Mouse (Mus musculus) midbrain, embryonic 16.5 days (tissue): Measurements from ENCODE around the gene Sh3bgrl2. TPM values are rescaled to one million over a fixed set of nuclear protein-coding genes. Genes with fewer than 3 reads are reported as not detected.

Experiments used
- ATAC-seq: fragments of 200-750 bp; cut with Nextera tagmentation; 2 replicates; pipeline ENCODE4 v1.8.0; 2017; ENCODE audit warnings: moderate TSS enrichment
- H3K27ac ChIP-seq: fragments of 300-500 bp; sonication (generic); 2 replicates; pipeline ENCODE4 v1.5.1; 2014; ENCODE audit warnings: mild to moderate bottlenecking, low read length, mixed read lengths
- H3K27me3 ChIP-seq: fragments of 300-500 bp; sonication (generic); 2 replicates; pipeline ENCODE4 v1.6.1; 2014; ENCODE audit warnings: low read depth, low read length, mixed read lengths; ENCODE audit not compliant: control insufficient read depth, insufficient read depth
- H3K36me3 ChIP-seq: fragments of 300-500 bp; sonication (generic); 2 replicates; pipeline ENCODE4 v1.6.1; 2014; ENCODE audit warnings: mild to moderate bottlenecking, low read length, moderate library complexity, mixed read lengths; ENCODE audit not compliant: control insufficient read depth, insufficient read depth
- H3K4me1 ChIP-seq: fragments of 300-500 bp; sonication (generic); 2 replicates; pipeline ENCODE4 v1.6.1; 2014; ENCODE audit warnings: mild to moderate bottlenecking, low read length, mixed read lengths; ENCODE audit not compliant: control insufficient read depth, insufficient read depth
- H3K4me2 ChIP-seq: fragments of 300-500 bp; sonication (generic); 2 replicates; pipeline ENCODE4 v1.6.1; 2014; ENCODE audit warnings: mild to moderate bottlenecking, low read length, mixed read lengths
- H3K4me3 ChIP-seq: fragments of 300-500 bp; sonication (generic); 2 replicates; pipeline ENCODE4 v1.5.1; 2014; ENCODE audit warnings: low read depth, mild to moderate bottlenecking, low read length, moderate library complexity, mixed read lengths
- H3K9ac ChIP-seq: fragments of 300-500 bp; sonication (generic); 2 replicates; pipeline ENCODE4 v1.6.1; 2014; ENCODE audit warnings: low read depth, low read length, mixed read lengths
- H3K9me3 ChIP-seq: fragments of 300-500 bp; sonication (generic); replicated peaks from 2 replicates; pipeline ENCODE4 v1.6.1; 2014; ENCODE audit warnings: mild to moderate bottlenecking, low read length, mixed read lengths; ENCODE audit not compliant: control insufficient read depth, poor library complexity, severe bottlenecking
- WGBS: fragments of 180-500 bp; shearing (Covaris S2); extraction: QIAGEN DNeasy Blood & Tissue Kit; methylation state at CpG from one replicate; pipeline ENCODE4 v1.1.7; 2014; 5-methylcytosine and 5-hydroxymethylcytosine counted together
- polyA plus RNA-seq: library from polyadenylated mRNA; unstranded; fragments of >200 nt; fragmentation: Nextera tagmentation; extraction: Ambion mirVana; gene quantifications from 2 replicates; pipeline ENCODE4 v1.2.1, GENCODE M21; 2015

Sh3bgrl2 gene
- polyA plus RNA-seq, 1 experiment from 2014 or later: 10.3 TPM

DNA sequence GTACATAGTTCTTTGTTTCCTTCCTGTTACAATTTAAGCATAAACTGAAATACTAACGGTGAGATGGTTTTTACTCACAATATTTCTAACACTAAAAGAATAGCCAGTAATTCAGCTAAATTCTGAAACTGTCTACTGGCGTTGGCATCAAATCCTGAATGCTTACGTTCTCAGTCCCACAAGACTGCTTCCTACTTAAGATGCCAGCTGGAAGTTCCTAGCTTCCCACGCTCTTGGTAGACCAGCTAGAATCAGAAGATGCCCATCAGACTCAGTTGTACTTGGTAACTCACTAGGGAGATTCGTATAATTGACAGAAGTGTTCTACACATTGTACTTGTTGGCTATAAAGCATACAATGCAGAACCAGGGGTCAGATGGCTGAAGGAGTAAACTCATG lies 98.6 kb downstream of the Sh3bgrl2 start:
- no peak for ATAC-seq
- no peak overlapping the region for H3K9ac ChIP-seq
- H3K36me3 ChIP-seq: no peaks in the 10 kb centered on the region
- H3K27ac ChIP-seq: no peak overlapping the region
- no peaks in the 10 kb centered on the region for H3K9me3 ChIP-seq
- no peak overlapping the region for H3K4me3 ChIP-seq
- peaks cover 20% of the 10 kb centered on the region for H3K4me1 ChIP-seq
- 91% methylated on average over 5 of the region's 5 CpGs for WGBS
- H3K4me2 ChIP-seq: no peak overlapping the region
- no peaks in the 10 kb centered on the region for H3K27me3 ChIP-seq

DNA sequence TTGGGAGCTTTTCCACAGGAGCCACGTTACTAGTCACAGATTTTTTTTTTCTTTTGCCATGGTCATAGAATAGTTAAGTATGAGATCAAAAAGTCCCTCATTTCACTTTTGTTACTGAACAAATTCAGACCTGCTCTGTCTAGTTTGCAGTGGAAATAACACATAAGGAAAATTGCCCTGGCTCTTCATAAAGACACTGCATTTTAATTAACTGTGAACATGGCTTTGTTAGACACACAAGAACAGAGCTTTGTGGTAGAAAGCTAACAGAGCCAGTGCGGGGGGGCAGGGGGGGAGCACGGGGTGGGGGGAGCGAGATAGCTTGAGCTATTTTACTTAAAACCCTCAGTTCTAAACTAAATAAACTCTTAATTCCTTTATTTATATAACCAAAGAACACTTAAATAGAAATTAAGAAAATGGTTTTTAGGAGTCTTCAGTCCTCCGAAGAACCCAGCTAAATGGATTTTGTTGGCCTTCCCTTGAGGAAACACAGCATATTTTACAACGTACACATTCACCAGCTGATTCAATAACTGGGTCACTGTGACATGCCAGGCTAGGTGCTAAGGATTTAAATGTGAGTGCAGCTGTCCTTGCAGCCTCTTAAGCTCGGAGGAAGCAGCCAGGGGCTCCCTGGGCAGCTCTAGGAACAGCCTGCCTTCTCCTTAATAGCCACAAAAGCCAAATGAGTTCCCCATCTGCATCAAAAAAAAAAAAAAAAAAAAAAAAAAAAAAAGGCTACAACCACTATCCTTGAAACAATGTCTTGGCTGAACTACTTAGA lies 100.0 kb downstream of the Sh3bgrl2 start:
- Histone ChIP-seq H3K4me2 (no peak overlapping the region), H3K4me3 (no peak overlapping the region), H3K27ac (0 out of 2 replicates have a peak overlapping the region, but pooled peaks have one; percentile 2), H3K9me3 (no peaks in the 10 kb centered on the region), H3K9ac (no peak overlapping the region), H3K36me3 (no peaks in the 10 kb centered on the region), H3K27me3 (no peaks in the 10 kb centered on the region), H3K4me1 (peaks cover 19% of the 10 kb centered on the region)
- 18% methylated on average over 7 of the region's 7 CpGs for WGBS
- no peak for ATAC-seq

DNA sequence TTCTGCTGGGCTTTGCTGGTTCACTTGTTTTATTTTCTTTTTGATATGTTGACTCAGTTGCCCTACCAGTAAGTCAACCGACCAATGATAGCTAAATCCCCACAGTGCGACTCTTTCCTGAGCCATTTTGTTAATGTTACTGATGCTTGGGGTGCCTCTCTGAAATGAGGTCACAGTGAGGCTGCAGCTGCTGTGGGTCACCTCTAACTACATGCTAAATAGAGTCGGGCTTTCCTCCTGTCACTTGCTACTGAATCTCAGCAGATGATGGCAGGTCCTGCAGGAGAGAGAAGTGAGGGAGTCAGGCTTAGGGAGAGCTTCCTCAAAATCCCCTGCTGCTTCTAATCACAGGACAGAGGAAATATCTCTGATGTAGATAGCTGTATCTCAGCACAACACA lies 100.6 kb downstream of the Sh3bgrl2 start:
- no peak for ATAC-seq
- Histone ChIP-seq H3K9me3 (no peaks in the 10 kb centered on the region), H3K4me1 (peaks cover 13% of the 10 kb centered on the region), H3K4me2 (no peak overlapping the region), H3K4me3 (no peak overlapping the region), H3K27me3 (no peaks in the 10 kb centered on the region), H3K9ac (no peak overlapping the region), H3K27ac (0 out of 2 replicates have a peak overlapping the region, but pooled peaks have one; percentile 22), H3K36me3 (no peaks in the 10 kb centered on the region)
- 14% methylated on average over 3 of the region's 3 CpGs for WGBS

DNA sequence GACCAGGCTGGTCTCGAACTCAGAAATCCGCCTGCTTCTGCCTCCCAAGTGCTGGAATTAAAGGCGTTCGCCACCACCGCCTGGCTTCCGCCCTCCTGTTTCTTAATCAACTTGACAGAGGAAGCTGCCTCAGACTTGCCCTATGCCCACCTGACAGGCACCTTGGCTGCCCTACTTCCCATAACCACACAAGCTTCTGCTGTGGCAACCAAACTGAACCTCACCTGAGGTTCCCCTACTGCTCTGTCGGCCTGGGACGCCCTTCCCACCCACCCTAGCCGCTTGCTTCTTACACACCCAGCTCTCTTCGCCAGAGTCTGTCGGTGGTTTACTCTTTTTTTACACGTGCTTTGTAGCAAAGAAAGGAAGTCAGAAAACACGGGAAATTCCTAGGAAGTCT lies 103.9 kb downstream of the Sh3bgrl2 start:
- H3K27me3 ChIP-seq: no peaks in the 10 kb centered on the region
- whole genome bisulfite sequencing: 86% methylated on average over 13 of the region's 13 CpGs
- H3K4me2 ChIP-seq: no peak overlapping the region
- H3K4me1 ChIP-seq: peaks cover 7% of the 10 kb centered on the region; the same call in 1 of the 2 replicates
- no peak overlapping the region for H3K9ac ChIP-seq
- ATAC-seq: no peak
- H3K4me3 ChIP-seq: no peak overlapping the region
- H3K9me3 ChIP-seq: no peaks in the 10 kb centered on the region
- no peak overlapping the region for H3K27ac ChIP-seq
- H3K36me3 ChIP-seq: no peaks in the 10 kb centered on the region

DNA sequence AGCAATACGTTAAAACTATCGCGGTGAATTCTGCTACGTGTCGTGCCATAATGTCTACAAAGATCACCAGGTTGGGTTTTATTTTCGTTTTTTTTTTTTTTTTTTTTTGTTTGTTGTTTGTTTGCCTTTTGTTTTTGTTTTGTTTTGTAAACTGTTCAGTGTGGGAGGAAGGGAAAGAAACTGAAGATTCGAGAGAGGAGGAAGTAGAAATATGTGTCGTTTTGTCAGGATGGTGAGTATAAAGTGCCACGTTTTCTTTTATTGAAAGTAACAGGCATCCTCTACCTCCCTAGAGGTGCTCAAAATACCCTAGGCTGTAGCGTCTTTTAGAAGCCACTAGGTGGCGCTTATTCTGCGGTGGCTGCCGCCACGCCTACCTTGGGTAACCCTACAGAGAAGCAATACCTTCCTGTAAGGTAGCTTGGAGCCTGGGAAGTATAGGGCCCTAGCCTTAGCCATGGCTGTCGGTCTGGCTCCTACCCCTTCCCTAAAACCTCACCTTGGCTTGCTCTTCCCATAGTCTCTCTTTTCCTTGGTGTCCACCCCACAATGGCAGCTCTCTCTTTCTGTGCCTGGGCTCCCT lies 104.6 kb downstream of the Sh3bgrl2 start:
- WGBS: 35% methylated on average over 15 of the region's 15 CpGs
- H3K9me3 ChIP-seq: no peaks in the 10 kb centered on the region

DNA sequence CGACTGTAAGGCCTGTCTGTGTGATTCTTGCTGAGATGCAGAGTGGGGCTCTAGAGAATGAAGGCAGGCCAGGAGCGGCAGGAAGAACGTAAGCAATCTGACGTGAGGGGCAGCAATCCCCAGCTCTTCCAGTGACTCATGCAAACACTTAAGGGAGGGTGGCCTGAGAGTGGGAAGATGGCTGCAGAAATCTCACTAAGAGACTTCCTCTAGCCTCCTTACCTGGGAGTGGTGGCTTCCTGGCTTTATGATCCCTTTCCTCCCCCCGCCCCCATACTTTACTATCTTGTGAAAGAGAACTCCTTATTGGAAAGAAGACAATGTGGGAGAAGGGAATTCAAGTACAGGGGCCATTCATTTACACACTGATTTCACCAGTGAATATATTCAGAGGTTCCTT lies 106.5 kb downstream of the Sh3bgrl2 start:
- no peaks in the 10 kb centered on the region for H3K27me3 ChIP-seq
- no peak for ATAC-seq
- no peak overlapping the region for H3K9ac ChIP-seq
- no peaks in the 10 kb centered on the region for H3K4me1 ChIP-seq
- H3K4me2 ChIP-seq: no peak overlapping the region
- no peaks in the 10 kb centered on the region for H3K9me3 ChIP-seq
- H3K27ac ChIP-seq: no peak overlapping the region
- H3K36me3 ChIP-seq: no peaks in the 10 kb centered on the region
- 75% methylated on average over 5 of the region's 5 CpGs for WGBS
- no peak overlapping the region for H3K4me3 ChIP-seq

More for the DNA sequence above, 104.6 kb downstream of the Sh3bgrl2 start:
- Histone ChIP-seq H3K9ac (no peak overlapping the region), H3K27ac (no peak overlapping the region), H3K27me3 (no peaks in the 10 kb centered on the region), H3K36me3 (no peaks in the 10 kb centered on the region), H3K4me2 (no peak overlapping the region), H3K4me1 (peaks cover 7% of the 10 kb centered on the region; the same call in 1 of the 2 replicates), H3K4me3 (no peak overlapping the region)
- ATAC-seq: no peak

DNA sequence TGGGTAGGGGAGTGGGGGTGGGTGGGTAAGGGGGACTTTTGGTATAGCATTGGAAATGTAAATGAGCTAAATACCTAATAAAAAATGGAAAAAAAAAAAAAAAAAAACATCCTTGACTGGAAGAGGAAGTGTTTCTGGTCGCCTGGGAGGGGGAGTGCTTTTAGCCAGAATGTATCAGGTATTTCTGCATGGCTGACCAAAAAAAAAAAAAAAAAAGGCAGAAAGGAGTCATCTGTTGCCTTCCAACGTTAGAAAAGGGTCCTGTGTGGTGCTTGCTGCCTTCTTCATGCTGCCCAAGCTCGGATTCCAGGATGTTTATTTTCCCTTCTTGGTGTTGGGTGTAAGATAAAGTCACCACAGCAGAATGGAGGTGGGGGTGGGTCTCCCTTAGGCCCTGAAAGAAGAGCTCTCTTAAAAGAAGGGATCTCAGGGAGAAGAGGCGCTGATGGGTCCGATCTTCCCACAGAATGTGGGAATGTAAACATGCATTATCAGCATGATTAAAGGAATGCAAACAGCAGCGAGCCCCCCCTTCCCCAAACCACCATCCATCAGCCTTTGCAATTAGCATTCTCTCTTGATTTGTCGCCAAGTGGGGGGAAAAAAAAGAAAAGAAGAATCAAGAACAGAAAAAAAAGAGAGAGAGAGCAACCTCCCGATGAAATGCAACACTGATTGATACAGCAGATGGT lies 109.0 kb downstream of the Sh3bgrl2 start:
- Histone ChIP-seq H3K4me2 (peak overlapping the region; percentile 5; the same call in 1 of the 2 replicates), H3K4me3 (no peak overlapping the region), H3K27ac (0 out of 2 replicates have a peak overlapping the region, but pooled peaks have one; percentile 37), H3K9me3 (no peaks in the 10 kb centered on the region), H3K4me1 (no peaks in the 10 kb centered on the region), H3K36me3 (no peaks in the 10 kb centered on the region), H3K9ac (no peak overlapping the region), H3K27me3 (no peaks in the 10 kb centered on the region)
- no peak for ATAC-seq
- WGBS: 33% methylated on average over 8 of the region's 8 CpGs

DNA sequence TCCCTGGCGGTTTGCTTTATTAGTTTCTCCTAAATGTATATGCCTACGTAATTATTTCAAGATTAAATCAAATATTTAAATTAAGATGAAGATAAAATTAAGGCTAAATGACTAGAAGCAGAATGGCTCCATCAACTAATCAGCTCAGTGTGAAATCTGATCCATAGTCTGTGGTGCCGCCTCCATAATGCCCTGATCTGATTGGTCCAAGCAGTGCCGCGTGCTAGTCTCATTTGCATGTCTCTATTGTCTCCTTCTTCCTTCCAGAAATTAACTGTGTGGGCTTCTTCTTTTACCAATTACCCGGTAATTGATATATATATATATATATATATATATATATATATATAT lies 109.5 kb downstream of the Sh3bgrl2 start:
- no peak for ATAC-seq
- no peak overlapping the region for H3K4me3 ChIP-seq
- peak overlapping the region; percentile 5; the same call in 1 of the 2 replicates for H3K4me2 ChIP-seq
- no peak overlapping the region for H3K27ac ChIP-seq
- H3K9me3 ChIP-seq: no peaks in the 10 kb centered on the region
- H3K4me1 ChIP-seq: no peaks in the 10 kb centered on the region
- H3K27me3 ChIP-seq: no peaks in the 10 kb centered on the region
- WGBS: 44% methylated on average over 6 of the region's 6 CpGs
- H3K36me3 ChIP-seq: no peaks in the 10 kb centered on the region
- no peak overlapping the region for H3K9ac ChIP-seq

DNA sequence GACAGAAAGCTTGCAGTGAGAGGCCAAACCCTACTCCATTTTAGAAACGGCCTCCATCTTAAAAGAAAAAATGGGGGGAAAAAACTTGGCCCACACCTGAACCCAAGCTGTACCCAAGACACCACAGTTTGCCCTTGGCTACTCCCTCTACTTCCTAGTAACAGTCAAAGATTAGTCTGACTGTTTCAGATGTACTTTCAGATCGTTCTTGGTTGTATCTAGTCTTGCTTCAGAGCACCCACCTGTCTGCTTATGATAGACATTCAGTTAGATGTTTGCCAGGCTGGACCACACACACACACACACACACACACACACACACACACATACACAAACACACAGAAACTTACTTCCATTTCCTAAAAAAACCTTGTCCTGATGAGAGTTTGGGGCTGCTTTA lies 111.0 kb downstream of the Sh3bgrl2 start:
- ATAC-seq: no peak
- WGBS: 100% methylated on average over 2 of the region's 2 CpGs
- no peaks in the 10 kb centered on the region for H3K27me3 ChIP-seq
- H3K36me3 ChIP-seq: no peaks in the 10 kb centered on the region
- H3K4me3 ChIP-seq: no peak overlapping the region
- no peaks in the 10 kb centered on the region for H3K4me1 ChIP-seq
- no peak overlapping the region for H3K27ac ChIP-seq
- no peak overlapping the region for H3K9ac ChIP-seq
- H3K4me2 ChIP-seq: no peak overlapping the region
- H3K9me3 ChIP-seq: no peaks in the 10 kb centered on the region
